Mouse (Mus musculus): Measurements from ENCODE around the gene Myh13. TPM values are rescaled to one million over a fixed set of nuclear protein-coding genes. Genes with fewer than 3 reads are reported as not detected.

Gene Myh13
- polyA plus RNA-seq, 1 experiment from 2014 or later: 0.04 TPM

DNA sequence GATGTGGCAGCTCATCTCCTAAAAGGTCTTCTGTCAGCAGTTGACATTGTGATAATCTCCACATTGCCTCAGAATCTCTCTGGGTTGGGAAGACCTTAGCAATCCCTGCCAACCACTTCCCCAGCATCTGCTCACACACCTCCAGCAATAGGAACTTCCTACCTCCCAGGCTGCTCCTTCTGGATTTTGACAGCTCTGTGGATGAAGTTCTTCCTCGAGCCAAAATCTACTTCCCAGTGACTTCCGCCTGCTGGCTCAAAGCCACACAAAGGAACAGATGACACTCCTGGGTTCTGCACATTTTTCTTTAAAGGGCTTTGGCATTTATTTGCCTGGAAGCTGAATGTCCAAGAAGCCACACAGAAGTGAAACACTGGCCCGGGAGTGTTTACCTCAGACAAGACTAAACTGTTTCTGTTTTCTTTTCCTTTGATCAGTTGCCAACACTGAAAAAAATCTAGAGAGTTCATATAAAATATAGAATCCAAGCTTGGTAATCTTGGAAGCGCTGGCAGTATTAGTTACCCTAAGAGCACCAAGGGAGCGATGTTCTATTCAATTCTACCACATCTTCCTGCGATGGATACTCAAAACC, 93.0 kb downstream of the Myh13 start:
- 84% methylated on average over 6 of the region's 6 CpGs for WGBS
- H3K4me1 ChIP-seq (replicated peaks): no peaks in the 10 kb centered on the region
- no peak overlapping the region for H3K27ac ChIP-seq
- ATAC-seq (ENCODE audit: low FRiP score): no peak
- no peaks in the 10 kb centered on the region for H3K36me3 ChIP-seq
- H3K4me3 ChIP-seq: no peak overlapping the region
- no peaks in the 10 kb centered on the region for H3K9me3 ChIP-seq
- no peak overlapping the region for H3K9ac ChIP-seq
- H3K4me2 ChIP-seq: no peak overlapping the region
- no peaks in the 10 kb centered on the region for H3K27me3 ChIP-seq

Other genes starting within 250 kb of the Myh13 start
- gene Myh3, start 243.4 kb upstream of the Myh13 start, polyA plus RNA-seq (2015; fragmentation: Nextera tagmentation; extraction: Ambion mirVana): 0.89 and 1.8 TPM in 2 replicates
- 0.16 and 0.25 TPM in 2 replicates for gene Myh2, start 150.6 kb upstream of the Myh13 start, polyA plus RNA-seq (2015; fragmentation: Nextera tagmentation; extraction: Ambion mirVana)
- gene Myh1, start 121.6 kb upstream of the Myh13 start, polyA plus RNA-seq (2015; fragmentation: Nextera tagmentation; extraction: Ambion mirVana): 0.14 TPM in 1 of 2 replicates, not detected in the other
- not detected in 2 replicates for gene Myh4, start 83.6 kb upstream of the Myh13 start, polyA plus RNA-seq (2015; fragmentation: Nextera tagmentation; extraction: Ambion mirVana)
- 0.84 and 2.5 TPM in 2 replicates for gene Myh8, start 44.5 kb upstream of the Myh13 start, polyA plus RNA-seq (2015; fragmentation: Nextera tagmentation; extraction: Ambion mirVana)
- 11.0 and 11.3 TPM in 2 replicates for gene Gas7, start 133.8 kb downstream of the Myh13 start, polyA plus RNA-seq (2015; fragmentation: Nextera tagmentation; extraction: Ambion mirVana)

All from hindbrain, embryonic 13.5 days (tissue).